Mouse (Mus musculus) cortical plate, adult 2 months (tissue): ENCODE data around the gene Pilrb2.

Source experiments
- CTCF ChIP-seq: fragments of 200-500 bp; IDR thresholded peaks from 2 replicates; pipeline ENCODE4 v1.5.1; 2011; ENCODE audit warnings: mild to moderate bottlenecking, control low read depth, low read length; ENCODE audit not compliant: insufficient read depth; ENCODE audit errors: extremely low read depth
- POLR2A ChIP-seq: fragments of 200-500 bp; IDR thresholded peaks from 2 replicates; pipeline ENCODE4 v1.6.1; 2011; ENCODE audit warnings: mild to moderate bottlenecking, low read length, control low read depth; ENCODE audit not compliant: insufficient read depth; ENCODE audit errors: extremely low read depth

- TF ChIP-seq POLR2A (no peak), CTCF (no peak)
Measured at GRCm38 (mm10) chr5:137825030-137825429, 46.6 kb downstream of the Pilrb2 start.
